Mouse (Mus musculus) ZHBTc4 (cell line): Measurements from ENCODE around the gene Rundc3a.
A peak's percentile ranks its signal among the peaks of the same experiment; 100 is the strongest.
"Not testable (repeated sequence)": the region's sequence is repeated elsewhere in the genome, so short reads cannot be mapped to it uniquely, and the experiment has no call there.

ENCODE experiments used
- DNase-seq: peaks from one replicate; pipeline ENCODE4 v3.0.0-alpha.2; 2011; ENCODE audit warnings: low read depth, low spot score

Rundc3a gene

GRCm38 (mm10) chr11:102393238-102393634 lies at the start of gene Rundc3a:
Gene Rundc3a, plus strand, starts transcription at chr11:102393403.
- DNase-seq: peak; percentile 95

- no peak for DNase-seq
These were observed 48.7 kb upstream of the Rundc3a start for GRCm38 (mm10) chr11:102344458-102344857.

GRCm38 (mm10) chr11:102346926-102347325 lies 46.3 kb upstream of the Rundc3a start:
- DNase-seq: peak; percentile 89

- no peak for DNase-seq
These were observed 45.5 kb upstream of the Rundc3a start for GRCm38 (mm10) chr11:102347683-102348082.

GRCm38 (mm10) chr11:102348101-102348585 lies 45.1 kb upstream of the Rundc3a start:
- DNase-seq: no peak

- no peak for DNase-seq
These were observed 44.4 kb upstream of the Rundc3a start for GRCm38 (mm10) chr11:102348771-102349170.

- no peak for DNase-seq
These were observed 43.8 kb upstream of the Rundc3a start for GRCm38 (mm10) chr11:102349189-102349954.

- DNase-seq: no peak
These were observed 42.8 kb upstream of the Rundc3a start for GRCm38 (mm10) chr11:102350416-102350815.

- no peak for DNase-seq
These were observed 42.2 kb upstream of the Rundc3a start for GRCm38 (mm10) chr11:102350981-102351523.

- DNase-seq: no peak
These were observed 40.8 kb upstream of the Rundc3a start for GRCm38 (mm10) chr11:102352378-102352777.

GRCm38 (mm10) chr11:102353021-102353431 lies 40.2 kb upstream of the Rundc3a start:
- no peak for DNase-seq

- no peak for DNase-seq
These were observed 37.7 kb upstream of the Rundc3a start for GRCm38 (mm10) chr11:102355501-102355900.

GRCm38 (mm10) chr11:102356190-102356589 lies 37.0 kb upstream of the Rundc3a start:
- DNase-seq: no peak

- DNase-seq: no peak
These were observed 36.4 kb upstream of the Rundc3a start for GRCm38 (mm10) chr11:102356636-102357350.

- DNase-seq: no peak
These were observed 34.8 kb upstream of the Rundc3a start for GRCm38 (mm10) chr11:102358365-102358764.

- DNase-seq: no peak
These were observed 31.3 kb upstream of the Rundc3a start for GRCm38 (mm10) chr11:102361776-102362495.

GRCm38 (mm10) chr11:102363623-102364022 lies 29.6 kb upstream of the Rundc3a start:
- no peak for DNase-seq

GRCm38 (mm10) chr11:102364570-102365371 lies 28.4 kb upstream of the Rundc3a start:
- no peak for DNase-seq

- no peak for DNase-seq
These were observed 27.5 kb upstream of the Rundc3a start for GRCm38 (mm10) chr11:102365699-102366098.

- not testable (repeated sequence) for DNase-seq
These were observed 27.1 kb upstream of the Rundc3a start, which contains the start of gene Slc4a1 for GRCm38 (mm10) chr11:102366103-102366502. Gene Slc4a1, minus strand, starts transcription at chr11:102366203.
